Mouse (Mus musculus): ENCODE measurements around the gene Lrrc41.

Lrrc41 gene

DNA sequence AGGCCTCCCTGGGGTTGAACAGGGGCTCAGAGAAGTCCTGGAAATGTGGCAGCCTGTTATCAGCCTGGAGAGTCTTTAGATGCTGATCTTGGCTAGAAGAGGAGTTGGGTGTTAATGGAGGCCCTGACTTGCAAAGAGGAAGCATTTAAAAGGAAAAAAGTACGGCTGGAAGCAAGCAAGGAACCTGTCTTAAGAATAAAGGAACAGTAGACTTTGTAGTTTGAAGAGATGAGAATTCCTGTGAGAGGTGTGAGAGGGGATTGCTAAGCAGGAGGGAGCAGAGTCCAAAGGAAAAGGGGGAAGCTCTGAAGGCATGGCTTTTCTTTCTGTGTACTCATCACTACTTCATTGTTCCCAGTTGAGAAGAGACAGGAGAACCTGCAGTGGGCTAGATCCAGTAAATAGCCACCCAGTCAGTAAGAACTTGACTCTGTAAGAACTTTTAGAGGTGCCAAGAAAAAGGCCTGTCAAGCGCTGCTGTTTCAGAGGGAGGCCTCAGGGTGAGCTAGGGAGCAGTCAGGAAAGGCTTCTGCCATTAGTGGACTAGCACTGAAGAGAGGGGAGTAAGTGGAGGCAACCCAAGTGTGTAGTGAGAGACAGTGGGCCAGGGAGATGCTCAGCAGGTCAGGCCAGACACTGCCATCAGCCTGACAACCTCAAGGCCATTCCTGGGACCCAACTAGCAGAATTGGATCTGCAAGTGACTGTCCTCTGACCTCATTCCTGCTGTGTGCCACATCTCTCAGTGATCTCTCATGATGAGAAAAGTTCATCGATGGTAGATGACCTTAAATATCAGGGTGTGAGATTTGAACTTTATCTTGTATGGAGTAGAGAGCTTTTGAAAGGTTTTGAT is 2.4 kb downstream of the Lrrc41 start:
- DNase-seq (ENCODE audit: low read depth, low spot score), result no peak

DNA sequence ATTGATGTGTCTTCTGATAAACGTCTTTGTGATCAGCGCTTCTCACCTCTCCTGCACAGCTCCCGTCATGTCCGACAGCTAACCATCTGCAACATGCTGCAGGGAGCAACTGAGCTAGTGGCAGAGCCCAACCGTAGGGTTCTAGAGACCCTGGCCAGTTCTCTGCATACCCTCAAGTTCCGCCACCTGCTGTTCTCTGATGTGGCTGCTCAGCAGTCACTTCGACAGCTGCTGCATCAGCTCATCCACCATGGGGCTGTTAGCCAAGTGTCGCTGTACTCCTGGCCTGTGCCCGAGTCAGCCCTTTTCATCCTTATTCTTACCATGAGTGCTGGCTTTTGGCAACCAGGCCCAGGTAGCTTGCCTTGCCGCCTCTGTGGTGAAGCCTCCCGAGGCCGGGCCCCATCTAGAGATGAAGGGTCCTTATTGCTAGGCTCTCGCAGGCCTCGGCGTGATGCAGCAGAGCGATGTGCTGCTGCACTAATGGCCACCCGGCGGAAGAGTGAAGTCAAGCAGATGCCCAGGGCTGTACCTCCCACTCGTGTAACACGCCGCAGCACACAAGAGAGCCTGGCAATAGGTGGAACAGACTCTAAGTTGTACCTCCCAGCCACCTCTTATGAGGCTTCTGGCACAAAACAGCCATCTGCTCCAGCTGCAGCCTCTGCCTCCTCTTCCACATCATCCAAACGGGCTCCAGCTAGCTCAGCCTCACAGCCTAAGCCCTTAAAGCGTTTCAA is 13.6 kb downstream of the Lrrc41 start:
- DNase-seq (ENCODE audit: low read depth, low spot score), result no peak

DNA sequence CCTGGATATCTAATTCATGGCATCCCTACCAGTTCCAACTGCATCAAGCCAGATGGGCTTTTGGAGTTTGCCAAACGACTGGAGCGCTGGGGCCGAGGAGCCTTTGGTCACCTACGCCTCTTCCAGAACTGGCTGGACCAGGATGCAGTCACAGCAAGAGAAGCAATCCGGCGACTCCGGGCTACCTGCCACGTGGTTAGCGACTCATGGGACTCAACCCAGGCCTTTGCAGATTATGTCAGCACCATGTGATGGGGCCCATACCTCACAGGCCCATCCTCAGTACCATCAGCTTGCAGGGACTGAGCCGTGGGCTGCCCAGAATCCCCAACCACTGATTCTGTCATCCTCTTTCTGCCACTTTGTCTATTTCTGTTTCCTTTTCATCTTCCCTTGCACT is 21.2 kb downstream of the Lrrc41 start:
- no peak for DNase-seq (ENCODE audit: low read depth, low spot score)

DNA sequence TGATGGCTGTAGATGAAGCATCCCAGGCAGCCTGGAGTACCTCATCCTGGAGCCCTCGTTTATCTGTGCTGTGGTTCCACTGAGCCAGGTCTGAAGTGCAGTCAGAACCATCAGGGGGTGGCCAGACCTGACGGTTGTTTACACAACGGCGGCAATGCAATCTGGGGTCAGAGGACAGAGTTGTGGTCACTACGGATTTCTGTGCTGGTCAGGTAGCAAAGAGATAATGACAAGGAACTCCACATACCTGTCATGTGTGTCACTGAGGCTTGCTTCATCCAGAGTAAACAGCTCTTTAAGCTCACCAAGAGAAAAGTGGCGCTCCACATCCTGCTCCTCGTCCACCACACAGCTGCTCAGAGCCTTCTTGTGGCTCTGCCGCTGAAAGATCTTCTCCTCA is 22.1 kb downstream of the Lrrc41 start:
- no peak for DNase-seq (ENCODE audit: low read depth, low spot score)

DNA sequence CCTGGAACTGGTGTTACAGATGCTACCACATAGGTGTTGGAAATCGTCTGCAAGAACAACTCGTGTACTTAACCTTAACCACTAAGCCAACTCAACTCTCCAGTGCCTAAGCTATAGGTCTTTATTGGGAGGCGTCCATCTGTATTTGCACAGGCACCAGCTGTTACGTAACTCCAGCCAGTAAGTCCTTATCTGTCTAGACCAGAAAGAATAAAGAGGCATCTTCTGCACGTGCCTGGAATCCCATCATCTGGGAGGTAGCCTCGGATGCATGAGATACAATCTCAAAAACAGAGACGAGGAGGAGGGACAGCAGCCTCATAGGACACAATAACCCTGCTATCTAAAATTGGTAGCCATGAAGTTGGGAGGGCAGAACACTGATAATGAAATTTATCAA is 25.9 kb downstream of the Lrrc41 start:
- DNase-seq (ENCODE audit: low read depth, low spot score), result no peak

DNA sequence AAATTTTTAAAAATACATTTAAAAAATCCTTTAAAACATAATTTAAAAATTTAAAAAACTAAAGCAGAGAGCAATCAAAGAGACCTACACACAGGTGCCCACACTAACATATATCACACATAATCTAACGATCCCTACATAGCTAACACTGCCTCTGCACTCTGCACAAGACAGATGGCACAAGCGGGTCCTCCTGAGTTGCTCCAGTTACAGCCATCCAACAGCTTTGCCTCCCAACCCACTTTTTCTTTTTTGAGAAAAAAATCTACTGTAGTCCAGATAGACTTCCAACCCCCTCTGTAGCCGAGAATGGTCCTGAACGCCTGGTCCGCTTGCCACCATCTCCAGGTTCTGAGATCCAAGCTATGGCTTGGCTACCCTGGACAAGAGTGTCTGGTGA is 30.2 kb downstream of the Lrrc41 start:
- DNase-seq (ENCODE audit: low read depth, low spot score), result no peak

DNA sequence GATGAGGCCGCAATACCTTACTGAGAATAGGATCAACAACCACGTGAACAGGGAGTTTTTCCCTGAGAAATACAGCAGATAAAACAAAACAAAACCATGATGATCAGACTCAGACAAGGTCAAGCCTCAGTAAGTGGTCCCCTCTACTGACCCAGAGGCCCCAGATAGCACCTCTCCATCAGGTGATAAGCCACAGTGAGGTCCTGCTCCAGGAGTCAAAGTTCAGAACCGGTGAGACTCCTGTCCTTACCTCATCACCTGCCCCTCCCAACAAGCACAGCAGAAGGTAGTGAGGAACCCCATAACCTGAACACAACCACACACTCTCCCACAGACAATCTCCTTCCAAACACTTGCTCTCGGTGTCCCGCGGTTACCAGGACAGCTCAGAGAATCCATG is 35.6 kb downstream of the Lrrc41 start:
- no peak for DNase-seq (ENCODE audit: low read depth, low spot score)

DNA sequence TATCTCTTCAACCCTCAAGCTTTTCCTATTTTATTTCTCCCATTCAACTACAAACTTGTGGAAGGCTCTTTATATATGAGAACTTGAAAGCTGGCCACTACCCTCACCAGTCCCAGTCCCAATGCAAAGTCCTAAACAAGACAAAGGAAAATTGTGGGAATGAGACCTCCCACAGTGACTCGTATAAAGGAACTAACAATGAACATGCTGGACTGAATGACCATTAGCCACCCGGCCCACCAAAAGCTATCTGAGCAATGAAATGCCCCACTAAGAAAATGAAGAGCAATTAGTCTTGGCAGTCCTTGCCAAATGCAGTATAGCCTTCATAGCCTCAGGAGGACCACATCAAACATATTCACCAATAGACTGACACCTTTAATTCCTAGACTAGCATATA is 36.4 kb downstream of the Lrrc41 start:
- DNase-seq (ENCODE audit: low read depth, low spot score), result no peak

DNA sequence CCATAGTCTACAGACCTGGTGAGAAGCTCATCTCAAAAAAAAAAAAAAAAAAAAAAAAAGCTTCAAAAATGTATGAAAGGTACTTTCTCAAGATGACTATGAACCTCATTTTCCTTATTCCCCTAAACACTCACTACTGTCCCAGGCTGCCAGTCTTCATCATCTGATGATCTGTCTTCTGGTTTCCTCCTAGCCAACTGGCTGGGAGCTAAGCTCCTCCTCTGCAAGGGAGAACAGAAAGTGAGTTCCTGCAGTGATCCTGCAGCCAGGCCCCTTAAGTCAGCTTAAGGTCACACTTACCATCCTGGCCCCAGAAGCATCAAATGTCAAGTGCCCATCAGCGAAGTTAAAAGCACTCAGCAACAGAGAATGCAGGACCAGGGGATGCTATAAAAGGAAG is 47.7 kb downstream of the Lrrc41 start:
- DNase-seq (ENCODE audit: low read depth, low spot score), result no peak

DNA sequence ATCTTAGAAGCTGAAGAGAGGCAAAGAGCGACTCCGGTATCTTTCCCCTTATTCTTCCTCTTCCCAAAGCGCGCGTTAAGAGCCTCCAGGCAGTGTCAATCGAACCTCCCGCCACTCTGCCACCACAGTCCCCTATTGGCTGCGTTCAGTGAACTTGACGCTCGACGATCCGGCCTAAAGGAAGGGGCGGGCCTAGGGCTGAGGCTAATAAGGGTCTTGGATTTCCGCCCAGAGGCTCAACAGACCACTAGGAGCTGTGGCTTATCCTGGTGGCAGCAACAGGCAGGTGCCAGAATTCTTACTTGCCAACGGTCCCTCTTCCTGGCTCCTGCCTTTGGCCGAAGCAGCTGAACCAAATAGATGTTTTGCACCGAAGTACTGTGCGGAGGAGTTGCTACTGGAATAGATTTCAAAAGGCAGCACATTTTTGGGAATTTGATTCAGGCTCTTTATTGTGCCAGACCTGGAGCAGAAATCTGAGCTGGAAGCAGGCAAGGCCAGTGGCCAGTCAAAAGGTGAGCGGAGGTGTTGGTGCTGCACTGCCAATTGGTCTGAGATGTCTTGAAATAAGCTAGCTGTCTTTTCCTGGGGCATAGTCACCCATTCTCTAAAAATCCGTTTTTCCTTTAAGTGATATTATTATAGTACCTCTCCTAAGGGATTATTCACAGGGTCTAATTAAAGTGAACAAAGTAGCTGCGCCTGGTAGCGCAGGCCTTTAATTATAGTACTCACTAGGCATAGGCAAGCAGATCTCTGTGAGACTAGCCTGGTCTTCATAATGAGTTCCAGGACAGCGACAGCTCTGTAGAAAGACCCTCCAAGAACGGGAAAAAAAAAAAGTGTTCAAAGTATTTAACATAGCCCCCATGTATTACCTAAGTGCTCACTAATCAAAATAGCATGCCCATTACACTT is 48.8 kb downstream of the Lrrc41 start, which contains the start of the genes Rad54l and Pomgnt1:
Gene Rad54l (minus strand): TSS at position 89 of the 918 bp plus-strand sequence.
Gene Pomgnt1 (plus strand): TSS at position 239 of the 918 bp plus-strand sequence.
- peak; percentile 76 for DNase-seq (ENCODE audit: low read depth, low spot score)

DNA sequence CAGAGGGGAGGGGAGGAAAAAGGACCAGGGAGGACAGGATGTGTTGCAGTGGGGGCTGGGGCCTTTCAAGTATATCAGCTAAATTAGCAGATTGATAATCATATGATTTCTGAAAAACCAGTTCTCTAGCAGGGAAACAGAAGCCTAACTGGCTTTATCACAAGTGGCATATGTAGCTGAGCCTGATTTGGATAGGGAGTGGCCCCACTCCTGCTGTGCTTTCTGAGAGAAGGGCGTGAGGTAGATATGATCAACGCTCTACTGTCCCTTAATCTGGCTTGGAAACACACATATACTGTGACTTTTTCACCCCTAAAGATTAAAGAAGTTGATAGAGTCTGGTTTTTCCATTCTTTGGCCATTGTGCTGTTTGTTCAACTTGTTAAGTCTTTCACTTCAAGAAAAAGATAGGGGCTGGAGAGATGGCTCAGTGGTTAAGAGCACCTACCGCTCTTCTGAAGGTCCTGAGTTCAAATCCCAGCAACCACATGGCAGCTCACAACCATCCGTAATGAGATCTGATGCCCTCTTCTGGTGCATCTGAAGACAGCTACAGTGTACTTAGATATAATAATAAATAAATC is 50.8 kb downstream of the Lrrc41 start:
- no peak for DNase-seq (ENCODE audit: low read depth, low spot score)

DNA sequence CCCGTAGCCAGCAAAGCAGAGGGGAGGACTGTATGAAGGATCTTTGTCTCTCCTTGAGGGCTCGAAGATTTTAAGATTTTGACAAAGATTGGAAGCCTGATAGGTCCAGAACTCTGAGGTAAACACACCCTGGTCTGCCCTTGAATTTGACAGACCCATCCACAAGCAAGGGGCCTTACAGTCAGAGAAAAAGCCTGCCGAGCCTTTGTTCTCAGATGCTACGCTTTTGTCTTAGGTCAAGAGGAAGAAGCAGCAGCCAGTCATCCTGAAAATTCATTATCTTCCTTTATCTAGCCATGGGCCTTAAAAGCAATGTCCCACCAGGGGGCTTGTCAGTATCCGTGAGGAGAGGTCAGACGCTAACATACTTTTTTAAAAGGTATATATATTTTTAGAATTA is 52.9 kb downstream of the Lrrc41 start:
- no peak for DNase-seq (ENCODE audit: low read depth, low spot score)

DNA sequence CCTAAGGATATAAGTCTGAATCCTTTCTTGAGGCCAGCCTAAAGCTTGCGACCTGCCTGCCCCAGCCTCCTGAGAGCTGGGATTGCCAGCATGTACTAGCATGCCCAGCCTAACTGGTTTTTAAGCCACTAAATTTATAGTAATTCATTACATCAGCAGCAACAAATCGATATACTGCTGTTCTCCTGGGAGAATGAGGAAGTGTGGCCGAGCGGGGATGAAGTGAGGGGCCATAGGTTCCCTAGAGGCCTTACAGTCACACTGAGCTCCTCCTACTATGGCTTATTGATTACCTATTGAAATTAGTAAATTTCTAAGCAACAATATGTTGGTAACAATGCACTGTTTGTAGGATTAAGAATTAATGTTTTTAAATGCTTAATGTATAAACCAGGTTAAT is 58.1 kb downstream of the Lrrc41 start:
- DNase-seq (ENCODE audit: low read depth, low spot score), result no peak

DNA sequence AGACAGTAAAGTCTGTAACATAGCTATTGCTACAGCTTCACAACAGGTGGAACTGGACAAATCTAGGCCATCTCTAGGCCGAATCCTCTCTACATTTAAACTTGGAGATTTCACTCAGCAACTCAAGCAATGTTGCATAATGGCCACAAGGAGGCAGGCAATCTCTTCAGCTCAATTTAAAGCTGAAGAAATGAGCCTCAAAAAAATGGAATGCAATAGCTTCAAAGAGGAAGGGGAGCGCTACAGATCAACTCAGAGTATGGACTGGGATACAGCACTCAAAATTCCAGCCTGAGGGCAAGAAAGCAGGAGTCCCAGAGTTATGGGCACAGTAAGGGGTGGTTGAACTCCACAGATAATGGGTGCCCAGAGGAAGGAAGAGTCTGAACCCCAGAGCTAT is 59.9 kb downstream of the Lrrc41 start:
- no peak for DNase-seq (ENCODE audit: low read depth, low spot score)

DNA sequence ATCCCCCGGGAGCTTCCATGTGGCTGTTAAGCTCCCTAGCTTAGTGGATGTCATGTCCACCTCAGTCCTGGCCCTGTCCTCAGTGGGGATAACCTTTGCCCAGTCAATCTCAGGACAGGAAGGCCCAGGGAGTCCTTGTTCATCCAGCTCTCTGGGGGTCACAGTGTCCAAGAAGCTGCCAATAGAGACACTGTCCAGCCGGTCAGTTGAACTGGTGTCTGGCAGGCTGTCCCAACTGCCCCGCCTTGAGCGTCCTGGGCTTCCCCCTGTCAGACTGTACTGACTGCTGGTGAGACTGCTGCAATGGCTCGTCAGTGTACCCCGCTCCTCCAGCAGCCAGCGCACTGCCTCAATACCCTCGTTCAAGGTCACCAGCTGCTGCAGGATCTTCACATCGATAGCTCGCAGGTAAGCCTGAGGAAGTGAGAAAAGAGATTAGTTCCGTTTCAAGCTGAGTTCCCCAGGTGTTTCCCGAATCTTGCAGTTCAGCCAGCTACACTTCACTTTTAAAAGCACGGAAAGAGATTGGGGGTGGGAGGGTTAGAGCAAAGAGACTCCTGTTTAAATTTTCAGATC is 62.4 kb downstream of the Lrrc41 start:
- DNase-seq (ENCODE audit: low read depth, low spot score), result no peak

DNA sequence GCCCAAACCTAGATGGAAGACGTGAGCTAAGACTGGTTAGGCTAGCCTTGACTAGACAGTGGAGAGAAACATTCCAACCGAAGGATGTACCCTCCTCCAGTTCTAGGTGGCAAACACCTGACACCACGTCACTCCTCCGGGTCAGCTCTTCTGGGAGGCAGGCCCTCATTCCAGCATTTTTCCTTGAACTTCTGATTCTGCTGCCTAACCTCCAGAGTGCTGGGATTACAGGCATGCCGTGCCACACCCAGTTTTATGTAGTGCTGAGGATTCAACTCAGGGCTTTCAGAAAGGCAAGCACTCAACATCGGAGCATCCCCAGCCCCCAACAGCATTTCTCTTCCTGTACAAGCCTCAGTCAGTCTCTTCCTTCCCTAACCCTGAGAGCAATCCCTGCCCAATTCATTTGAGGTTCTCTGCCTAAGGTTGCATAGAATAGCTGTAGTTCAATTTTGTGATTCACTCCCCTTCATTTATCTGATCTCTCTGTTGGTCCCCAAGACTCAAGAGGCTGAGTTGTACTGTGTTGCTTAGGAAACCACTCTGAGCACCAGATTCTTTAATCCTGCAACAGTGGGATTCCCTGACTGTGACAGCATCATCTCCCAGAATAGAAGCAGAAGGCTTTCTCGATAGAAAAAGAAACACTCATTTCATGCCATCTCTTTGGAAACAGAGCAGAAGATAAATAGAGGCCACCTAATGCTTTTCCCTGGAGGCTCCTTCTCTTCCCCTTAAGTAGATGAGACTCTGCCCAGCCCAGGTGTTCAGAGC is 65.9 kb downstream of the Lrrc41 start:
- DNase-seq (ENCODE audit: low read depth, low spot score), result no peak

DNA sequence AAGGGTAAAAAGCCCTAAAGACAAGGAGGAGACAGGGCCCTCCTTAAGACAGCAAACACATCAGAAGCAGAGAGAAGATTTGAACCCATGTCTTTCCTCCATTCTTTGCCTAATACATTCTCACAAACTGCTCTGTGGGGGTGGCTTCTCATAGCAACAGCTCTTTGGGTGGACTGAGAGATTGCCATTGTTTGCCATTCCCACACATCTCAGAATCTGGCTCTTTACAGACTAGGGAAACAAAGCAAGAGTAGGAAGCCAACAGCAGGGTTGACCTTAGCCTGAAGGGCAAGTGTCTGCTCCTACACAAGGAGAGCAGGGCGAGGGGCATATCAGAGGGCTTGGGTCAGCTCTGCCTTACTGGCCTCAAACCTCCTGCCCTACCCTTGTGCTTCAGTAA is 66.7 kb downstream of the Lrrc41 start:
- no peak for DNase-seq (ENCODE audit: low read depth, low spot score)

DNA sequence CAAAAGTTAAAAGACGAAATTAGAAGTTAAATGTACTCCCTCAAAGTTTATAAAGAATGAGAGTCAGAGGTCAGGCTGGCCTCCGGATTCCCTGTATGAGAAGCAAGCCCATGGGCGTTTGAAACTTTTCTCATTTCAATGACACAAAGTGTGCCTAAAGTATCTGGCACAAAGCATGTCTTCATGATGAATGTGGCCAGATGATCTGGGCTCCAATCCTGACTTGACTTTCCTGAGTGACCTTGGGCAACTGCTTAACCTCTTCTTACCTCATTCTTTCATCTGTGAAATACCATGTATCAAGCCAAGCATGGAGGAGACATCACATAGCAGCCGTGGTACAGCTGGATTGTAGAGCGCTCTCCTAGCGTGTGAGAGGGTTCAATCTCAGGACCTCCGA is 67.2 kb downstream of the Lrrc41 start:
- DNase-seq (ENCODE audit: low read depth, low spot score), result no peak

DNA sequence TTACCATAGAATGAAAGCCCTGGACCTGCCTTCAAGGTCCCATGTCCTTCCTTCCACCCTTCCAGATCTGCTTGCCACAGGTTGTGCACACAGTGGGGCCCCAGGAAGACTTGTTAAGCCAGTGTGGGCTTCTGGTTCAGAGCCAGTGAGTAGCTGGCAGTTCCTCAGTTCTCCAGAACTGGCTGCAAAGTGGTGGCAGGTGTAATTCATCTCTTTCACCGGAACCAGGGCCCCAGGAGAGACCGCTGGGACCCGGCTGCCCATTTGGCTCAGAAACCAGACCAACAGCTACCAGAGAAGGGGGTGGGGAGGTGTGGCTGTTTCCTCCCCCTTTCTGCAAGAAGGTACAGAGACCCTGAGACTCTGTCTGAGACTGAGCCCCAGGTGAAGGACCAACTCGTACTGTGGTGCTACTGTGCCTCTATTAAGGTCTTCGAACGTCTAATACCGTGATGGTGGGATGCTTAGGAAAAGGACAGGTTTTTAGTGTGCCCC is 68.3 kb downstream of the Lrrc41 start:
- no peak for DNase-seq (ENCODE audit: low read depth, low spot score)
